Mouse (Mus musculus) heart, adult 2 months (tissue): ENCODE results near the gene Ptges2.

Source experiments
- CTCF ChIP-seq: fragments of 200-600 bp; IDR thresholded peaks from 2 replicates; pipeline ENCODE4 v1.8.1; 2022; ENCODE audit warnings: antibody characterized with exemption, mild to moderate bottlenecking, moderate library complexity
- EP300 ChIP-seq: fragments of 200-500 bp; IDR thresholded peaks from 2 replicates; pipeline ENCODE4 v1.6.1; 2011; ENCODE audit warnings: low read depth, low read length, control low read depth; ENCODE audit not compliant: insufficient read depth
- POLR2A ChIP-seq: fragments of 200-500 bp; IDR thresholded peaks from 2 replicates; pipeline ENCODE4 v1.6.1; 2011; ENCODE audit warnings: mild to moderate bottlenecking, low read depth, low read length, control low read depth; ENCODE audit not compliant: insufficient read depth

DNA sequence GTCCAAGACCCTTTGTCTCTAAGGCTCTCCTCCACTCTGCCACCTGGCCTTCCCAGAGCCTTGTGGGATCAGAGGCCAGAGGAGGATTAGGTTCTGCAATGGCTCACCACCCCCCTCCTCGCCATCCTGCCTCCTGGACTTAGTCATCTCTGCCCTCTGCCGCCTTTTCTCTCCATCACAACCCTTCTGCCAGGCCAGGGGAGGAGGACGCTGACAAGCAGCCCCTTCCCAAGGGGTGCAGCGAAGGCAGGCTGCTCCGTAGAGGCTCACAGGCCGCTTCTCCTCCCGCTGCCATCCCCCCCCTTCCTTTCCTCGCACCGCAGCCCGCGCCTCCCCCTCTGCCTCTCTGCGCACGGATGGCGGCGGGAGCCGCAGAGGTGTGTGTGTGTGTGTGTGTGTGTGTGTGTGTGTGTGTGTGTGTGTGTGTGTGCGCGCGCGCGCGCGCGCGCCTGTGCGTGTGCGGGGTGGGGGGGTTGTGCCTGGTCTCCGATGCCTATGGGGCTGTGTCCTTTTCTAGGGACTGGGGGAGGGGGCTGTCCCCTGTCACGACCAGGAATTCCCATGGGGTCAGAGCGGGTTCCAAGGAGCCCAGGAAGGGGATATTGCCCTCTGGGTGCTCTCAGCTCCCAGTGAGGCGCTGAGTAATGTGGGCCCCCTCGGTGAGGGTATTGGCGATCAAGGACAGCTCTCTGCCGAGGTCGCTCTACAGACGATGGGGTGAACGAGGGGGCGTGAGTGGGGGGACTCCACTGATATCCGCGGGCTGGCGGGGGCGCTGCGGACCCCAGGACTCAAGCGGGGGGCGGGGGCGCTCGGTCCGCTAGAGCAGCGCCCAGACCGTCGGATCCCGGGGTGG lies 43.3 kb upstream of the Ptges2 start, which contains the start of gene Ciz1:
- TF ChIP-seq CTCF = no peak
- no peak for TF ChIP-seq POLR2A
- no peak for TF ChIP-seq EP300
